Mouse (Mus musculus) urinary bladder, adult 2 months (tissue): ENCODE data around the gene S1pr4. TPM values are rescaled to one million over a fixed set of nuclear protein-coding genes. Genes with fewer than 3 reads are reported as not detected.
A peak's percentile ranks its signal among the peaks of the same experiment; 100 is the strongest.

Experiments
- DNase-seq: peaks from one replicate; pipeline ENCODE4 v3.0.0; 2022; ENCODE audit warnings: low spot score
- polyA plus RNA-seq: library from polyadenylated mRNA; depleted of rRNA; stranded (reverse); fragments of >200 nt; gene quantifications from 2 replicates; pipeline ENCODE4 v1.2.3, GENCODE M21; 2012

S1pr4 gene
- polyA plus RNA-seq, 1 experiment, result 2.2 TPM

GRCm38 (mm10) chr10:81519227-81519977 lies 19.5 kb upstream of the S1pr4 start:
- DNase-seq, result no peak

DNA sequence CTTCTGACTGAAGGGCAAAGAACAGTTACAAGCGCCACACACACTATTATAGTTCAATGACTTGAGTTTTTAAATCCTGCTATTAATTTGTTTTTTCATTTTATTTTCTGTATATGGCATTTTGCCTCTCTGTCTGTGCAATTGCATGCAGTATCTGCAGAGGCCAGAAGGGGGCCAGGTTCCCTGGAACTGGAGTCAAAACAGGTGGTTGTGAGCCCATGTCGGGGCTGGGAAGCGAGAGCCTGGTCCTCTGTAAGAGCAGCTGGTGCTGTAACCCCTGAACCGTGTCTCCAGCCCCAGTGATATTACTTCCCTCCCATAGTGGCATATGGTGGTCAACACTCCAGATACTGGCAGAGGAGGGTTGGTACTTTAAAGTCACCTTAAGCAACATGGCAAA lies 18.6 kb upstream of the S1pr4 start:
- no peak for DNase-seq

GRCm38 (mm10) chr10:81517227-81517626 lies 17.3 kb upstream of the S1pr4 start:
- no peak for DNase-seq

DNA sequence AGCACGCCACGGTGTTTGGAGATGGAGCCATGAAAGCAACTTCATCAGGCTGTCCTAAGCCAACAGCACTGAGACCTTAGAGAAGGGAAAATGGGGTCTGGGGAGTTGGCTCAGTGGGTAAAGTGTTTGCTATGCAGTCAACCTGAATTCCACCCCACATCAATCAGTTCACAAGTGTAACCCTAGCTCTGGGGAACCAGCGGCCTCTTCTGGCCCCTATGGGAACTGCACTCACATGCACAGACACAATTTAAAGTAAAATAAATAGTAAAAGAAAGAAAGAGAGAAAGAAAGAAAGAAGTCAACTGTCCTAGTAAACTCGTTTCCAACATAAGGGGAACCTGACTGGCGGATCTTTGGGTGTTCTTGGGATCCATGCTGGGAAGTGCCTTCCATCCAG lies 13.9 kb upstream of the S1pr4 start:
- DNase-seq, result no peak

DNA sequence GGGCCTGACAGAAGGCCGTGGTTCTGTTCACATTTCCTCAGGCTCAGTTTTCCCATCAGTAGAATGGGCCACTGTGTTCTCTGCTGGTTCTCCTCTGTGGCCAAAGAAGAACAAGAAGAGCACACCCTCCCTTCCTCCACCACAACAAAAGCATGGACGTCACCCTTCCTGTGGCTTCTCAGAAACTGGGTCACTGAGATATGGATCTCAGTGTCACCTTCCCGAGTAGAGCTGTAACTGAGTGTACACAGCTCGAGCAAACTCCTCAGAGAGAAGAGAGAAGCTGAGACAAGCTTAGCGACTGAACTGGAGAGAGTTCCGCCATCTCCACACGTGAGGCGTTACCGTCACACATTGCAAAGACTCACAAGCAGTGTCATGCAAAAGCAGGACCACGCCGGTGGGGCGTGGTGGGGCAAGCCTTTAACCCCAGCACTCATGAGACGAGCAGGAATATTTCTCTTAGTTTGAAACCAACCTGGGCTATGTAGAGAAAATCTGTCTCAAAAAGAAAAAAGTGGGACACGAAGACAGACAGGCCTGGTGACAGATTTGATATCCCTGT lies 10.4 kb upstream of the S1pr4 start:
- no peak for DNase-seq

DNA sequence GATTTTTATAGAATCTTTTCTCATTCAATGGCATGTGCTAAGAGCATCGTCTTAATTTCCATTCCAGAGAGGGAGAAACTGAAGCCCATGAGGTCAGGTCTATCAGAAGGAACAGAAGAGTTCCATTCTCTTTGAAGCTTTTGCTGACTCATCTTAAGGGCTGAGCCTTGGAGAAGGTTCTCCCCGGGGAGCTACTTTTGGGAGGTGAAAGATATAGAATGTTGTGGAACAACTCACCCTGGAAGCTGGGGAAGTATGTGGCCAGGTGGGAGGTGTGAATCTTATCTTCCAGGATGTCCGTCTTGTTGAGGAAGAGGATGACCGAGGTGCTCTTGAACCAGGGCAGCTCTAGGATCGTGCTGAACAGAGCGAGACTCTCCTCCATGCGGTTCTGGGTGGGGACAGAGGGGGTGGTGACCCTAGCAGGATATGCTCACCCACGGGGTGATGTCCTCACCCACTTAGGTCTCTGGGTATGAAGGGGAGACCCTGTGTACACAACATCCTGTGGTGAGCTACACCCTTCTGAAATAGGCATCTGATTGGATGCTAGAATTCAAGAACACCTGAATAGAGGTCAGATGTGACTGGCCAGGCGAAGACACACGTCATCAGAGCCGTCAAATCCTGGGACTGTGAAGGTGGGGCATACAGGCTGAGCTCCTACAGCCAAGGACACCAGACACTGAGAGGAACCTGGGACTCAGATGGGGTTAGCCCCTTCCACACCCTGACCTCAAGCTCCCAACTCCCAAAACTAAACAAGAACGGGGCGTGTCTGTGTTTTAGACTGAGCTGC lies 8.0 kb upstream of the S1pr4 start:
- no peak for DNase-seq

DNA sequence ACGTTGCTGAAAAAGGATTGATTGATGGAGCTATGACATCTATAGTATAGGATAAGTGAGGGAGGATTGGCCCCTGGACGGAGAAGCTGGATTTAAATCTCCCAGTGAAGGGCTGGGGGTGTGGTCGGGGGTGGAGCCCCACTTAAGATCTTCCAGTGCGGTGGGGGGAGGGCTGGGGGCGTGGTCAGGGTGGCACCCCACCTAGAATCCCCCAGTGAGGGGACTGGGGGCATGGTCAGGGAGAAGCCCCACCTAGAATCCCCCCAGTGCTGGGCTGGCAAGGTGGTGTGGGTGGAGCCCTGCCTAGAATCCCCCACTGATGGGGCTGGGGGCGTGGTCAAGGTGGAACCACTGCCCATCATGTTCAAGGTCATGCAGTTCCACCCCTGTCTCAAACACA lies 7.2 kb upstream of the S1pr4 start:
- no peak for DNase-seq

- DNase-seq, result no peak
These were observed 5.2 kb upstream of the S1pr4 start for GRCm38 (mm10) chr10:81505016-81505664.

- peak; percentile 88 for DNase-seq
These were observed 2.7 kb upstream of the S1pr4 start for GRCm38 (mm10) chr10:81502658-81503057.

DNA sequence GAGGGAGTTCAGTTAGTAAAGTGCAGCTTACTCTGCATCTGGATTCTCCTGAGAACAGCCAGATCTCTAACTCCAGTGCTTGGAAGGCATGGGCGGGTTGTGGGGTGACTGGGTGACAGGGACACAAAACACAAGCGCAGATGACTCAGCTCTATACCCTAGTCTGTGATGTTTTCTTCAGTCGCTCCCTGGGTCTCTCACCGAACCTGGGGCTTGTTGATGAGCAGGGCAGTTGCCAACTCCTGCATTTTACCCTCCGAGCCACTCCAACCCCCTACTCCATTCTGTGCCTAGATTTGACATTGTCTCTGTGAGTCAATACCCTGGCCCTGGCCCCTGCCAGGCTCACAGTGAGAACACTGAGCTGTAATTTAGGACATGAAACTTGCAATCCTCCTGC lies 1.9 kb upstream of the S1pr4 start:
- DNase-seq, result no peak

DNA sequence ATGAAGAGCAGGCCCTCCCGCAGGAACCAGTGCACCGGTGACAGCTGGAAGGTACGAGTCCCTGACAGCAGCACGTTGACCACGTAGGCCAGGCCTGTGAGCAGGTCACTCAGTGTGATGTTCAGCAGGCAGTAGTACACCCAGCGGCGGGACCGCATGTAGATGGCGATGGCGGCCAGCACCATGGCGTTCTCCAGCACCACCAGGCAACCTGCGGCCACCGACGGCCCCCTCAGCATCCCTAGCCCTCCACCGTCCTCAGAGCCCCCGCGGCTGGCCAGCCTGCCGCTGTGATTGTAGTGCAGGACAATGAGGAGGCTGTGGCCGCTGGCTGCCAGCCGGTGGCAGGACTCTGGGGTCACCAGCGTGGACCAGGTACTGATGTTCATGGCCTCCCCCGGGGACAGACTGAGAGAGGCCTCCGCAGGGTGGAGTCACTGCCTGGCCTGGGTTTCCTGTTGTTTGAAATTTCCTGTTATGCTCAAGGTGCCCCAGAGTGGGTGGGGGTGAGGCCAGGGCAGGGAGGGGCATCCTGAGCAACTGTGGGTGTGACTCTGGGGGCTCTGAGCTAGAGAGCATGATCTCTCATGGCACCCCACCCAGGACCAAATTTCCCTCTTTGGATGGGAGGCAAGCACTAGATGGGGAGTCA lies 556 bp downstream of the S1pr4 start:
- no peak for DNase-seq

GRCm38 (mm10) chr10:81498316-81499249 lies 1.3 kb downstream of the S1pr4 start:
- DNase-seq, result no peak

GRCm38 (mm10) chr10:81497401-81498270 lies 2.3 kb downstream of the S1pr4 start:
- DNase-seq, result no peak

GRCm38 (mm10) chr10:81496969-81497368 lies 3.0 kb downstream of the S1pr4 start:
- DNase-seq, result no peak

GRCm38 (mm10) chr10:81496264-81496901 lies 3.5 kb downstream of the S1pr4 start, which contains the start of gene Ncln:
Gene Ncln (minus strand): TSS chr10:81496392.
- DNase-seq, result peak; percentile 91

DNA sequence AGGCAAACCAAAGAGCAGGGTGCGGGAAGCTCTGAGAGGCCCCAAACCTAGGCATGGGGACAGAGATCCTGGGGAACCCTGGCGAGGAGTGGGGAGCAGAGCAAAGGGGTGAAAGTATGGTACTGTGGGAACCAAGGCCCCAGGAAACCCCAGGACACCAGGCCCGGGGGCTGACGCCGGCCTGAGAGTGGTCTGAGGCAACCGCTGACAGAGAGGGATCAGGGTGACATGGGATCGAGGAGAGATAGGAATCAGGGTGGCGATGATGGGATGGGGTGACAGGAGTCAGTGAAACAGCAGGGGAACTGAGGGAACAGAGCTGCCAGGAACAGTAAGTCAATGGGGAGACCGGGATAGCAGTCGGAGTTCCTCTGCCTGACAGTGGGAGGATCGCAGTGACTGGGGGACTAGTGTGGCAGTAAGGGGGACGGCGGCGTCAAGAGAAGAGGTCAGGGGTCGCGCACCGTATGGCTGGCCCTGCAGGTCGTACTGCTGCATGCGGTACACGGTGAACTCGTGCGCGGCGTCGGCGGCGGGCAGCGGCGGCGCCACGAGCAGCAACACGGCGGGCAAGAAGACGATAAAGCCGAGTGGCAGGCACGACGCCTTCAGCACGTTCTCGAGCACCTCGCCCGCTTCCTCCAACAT lies 4.2 kb downstream of the S1pr4 start:
- no peak for DNase-seq

DNA sequence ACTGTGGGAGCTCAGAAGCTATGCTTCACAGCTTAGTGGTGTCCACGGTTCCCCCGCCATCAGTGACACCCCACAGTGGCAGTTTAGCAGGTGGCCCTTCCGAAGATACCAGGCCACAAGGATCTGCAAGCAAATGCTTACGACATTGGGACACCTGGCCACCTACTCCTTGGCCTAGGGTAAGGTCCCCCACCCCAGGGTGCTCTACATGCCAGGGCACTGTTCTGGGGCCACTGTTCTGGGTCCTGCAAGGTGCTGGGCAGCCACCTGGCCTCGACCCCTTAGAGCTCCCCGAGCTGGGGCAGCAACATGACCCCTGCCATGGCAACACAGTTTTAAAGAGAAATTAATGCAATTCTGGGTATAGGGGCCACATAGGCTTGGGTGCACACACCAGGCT lies 4.8 kb downstream of the S1pr4 start:
- no peak for DNase-seq

DNA sequence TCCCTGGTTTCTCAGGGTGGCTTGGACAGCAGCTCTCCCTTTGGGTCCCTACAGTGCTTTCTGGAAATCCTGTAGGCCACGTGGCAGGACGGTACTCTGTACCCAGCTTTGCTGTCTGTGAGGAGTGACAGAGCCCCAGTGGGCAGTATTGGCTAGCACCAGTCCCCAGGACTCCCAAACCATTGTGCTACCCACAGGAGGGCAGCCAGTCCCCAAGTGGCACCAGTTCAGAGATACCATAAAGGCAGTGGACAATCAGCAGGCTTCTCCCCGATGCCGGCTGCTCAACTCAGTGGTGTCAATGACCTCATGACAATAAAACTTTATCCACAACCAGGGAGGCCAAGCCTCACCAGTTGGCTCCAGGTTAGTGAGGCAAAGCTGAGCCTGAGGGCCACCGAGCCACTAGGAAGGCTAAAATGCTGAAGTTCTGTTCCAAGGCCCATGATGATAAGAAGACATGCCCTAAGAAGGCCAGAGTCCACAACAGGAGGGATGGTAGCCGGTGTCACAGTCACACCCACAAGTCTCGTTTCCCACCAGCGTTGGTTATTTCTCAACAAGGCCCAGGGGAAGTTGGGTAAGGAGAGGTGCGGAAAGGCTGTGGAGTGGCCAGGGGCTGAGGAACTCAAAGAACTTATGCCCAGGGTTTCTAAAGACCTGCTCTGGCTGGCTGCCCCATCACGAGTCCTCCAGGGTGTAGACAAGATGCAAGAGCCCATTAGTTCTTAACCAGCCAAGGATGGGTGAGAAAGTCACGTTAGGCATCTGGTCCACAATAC lies 5.5 kb downstream of the S1pr4 start:
- no peak for DNase-seq
